Mouse (Mus musculus) liver, postnatal 0 days (tissue): ENCODE results near the gene Trim41. TPM values are rescaled to one million over a fixed set of nuclear protein-coding genes. Genes with fewer than 3 reads are reported as not detected.
A peak's percentile ranks its signal among the peaks of the same experiment; 100 is the strongest.
"Not testable (repeated sequence)": the region's sequence is repeated elsewhere in the genome, so short reads cannot be mapped to it uniquely, and the experiment has no call there.

Experiments used
- ATAC-seq: fragments of 200-750 bp; cut with Nextera tagmentation; 2 replicates; pipeline ENCODE4 v1.8.0; 2017; ENCODE audit warnings: mild to moderate bottlenecking, moderate library complexity
- DNase-seq: peaks from one replicate; pipeline ENCODE4 v3.0.0-alpha.2; 2016
- H3K27ac ChIP-seq: fragments of 300-500 bp; sonication (generic); 2 replicates; pipeline ENCODE4 v1.5.1; 2014; ENCODE audit warnings: antibody characterized with exemption, moderate library complexity, mild to moderate bottlenecking, low read depth
- H3K27me3 ChIP-seq: fragments of 300-500 bp; sonication (generic); 2 replicates; pipeline ENCODE4 v1.6.1; 2014; ENCODE audit warnings: low read length, control low read depth, mixed read lengths; ENCODE audit not compliant: insufficient read depth
- H3K36me3 ChIP-seq: fragments of 300-500 bp; sonication (generic); replicated peaks from 2 replicates; pipeline ENCODE4 v1.6.1; 2014; ENCODE audit warnings: mild to moderate bottlenecking, control low read depth, low read length, moderate library complexity, mixed read lengths; ENCODE audit not compliant: insufficient read depth
- H3K4me1 ChIP-seq: fragments of 300-500 bp; sonication (generic); 2 replicates; pipeline ENCODE4 v1.6.1; 2014; ENCODE audit warnings: antibody characterized with exemption, mild to moderate bottlenecking, control low read depth; ENCODE audit not compliant: insufficient read depth
- H3K4me2 ChIP-seq: fragments of 300-500 bp; sonication (generic); 2 replicates; pipeline ENCODE4 v1.6.1; 2014; ENCODE audit warnings: low read depth, mild to moderate bottlenecking, low read length, moderate library complexity, mixed read lengths
- H3K4me3 ChIP-seq: fragments of 300-500 bp; sonication (generic); 2 replicates; pipeline ENCODE4 v1.5.1; 2014; ENCODE audit warnings: low read depth, low read length
- H3K9ac ChIP-seq: fragments of 300-500 bp; sonication (generic); replicated peaks from 2 replicates; pipeline ENCODE4 v1.6.1; 2014; ENCODE audit warnings: mild to moderate bottlenecking, moderate library complexity
- H3K9me3 ChIP-seq: fragments of 300-500 bp; sonication (generic); 2 replicates; pipeline ENCODE4 v1.6.1; 2016; ENCODE audit warnings: mild to moderate bottlenecking, control low read depth, low read length, mixed read lengths
- CTCF ChIP-seq: sonication (generic); IDR thresholded peaks from 2 replicates; pipeline ENCODE4 v1.5.1; 2016; ENCODE audit warnings: antibody characterized with exemption, low read depth
- EP300 ChIP-seq: IDR thresholded peaks from 2 replicates; pipeline ENCODE4 v1.6.1; 2016; ENCODE audit warnings: antibody characterized with exemption, low read depth, mild to moderate bottlenecking
- WGBS: fragments of 180-500 bp; shearing (Covaris S2); extraction: QIAGEN DNeasy Blood & Tissue Kit; methylation state at CpG from one replicate; pipeline ENCODE4 v1.1.7; 2014; ENCODE audit not compliant: insufficient replicate concordance; 5-methylcytosine and 5-hydroxymethylcytosine counted together
- polyA plus RNA-seq: library from polyadenylated mRNA; unstranded; fragments of >200 nt; fragmentation: Nextera tagmentation; extraction: Ambion mirVana; gene quantifications from 2 replicates; pipeline ENCODE4 v1.2.1, GENCODE M21; 2015

The Trim41 gene
- polyA plus RNA-seq, 1 experiment from 2014 or later: 2.3 TPM

DNA sequence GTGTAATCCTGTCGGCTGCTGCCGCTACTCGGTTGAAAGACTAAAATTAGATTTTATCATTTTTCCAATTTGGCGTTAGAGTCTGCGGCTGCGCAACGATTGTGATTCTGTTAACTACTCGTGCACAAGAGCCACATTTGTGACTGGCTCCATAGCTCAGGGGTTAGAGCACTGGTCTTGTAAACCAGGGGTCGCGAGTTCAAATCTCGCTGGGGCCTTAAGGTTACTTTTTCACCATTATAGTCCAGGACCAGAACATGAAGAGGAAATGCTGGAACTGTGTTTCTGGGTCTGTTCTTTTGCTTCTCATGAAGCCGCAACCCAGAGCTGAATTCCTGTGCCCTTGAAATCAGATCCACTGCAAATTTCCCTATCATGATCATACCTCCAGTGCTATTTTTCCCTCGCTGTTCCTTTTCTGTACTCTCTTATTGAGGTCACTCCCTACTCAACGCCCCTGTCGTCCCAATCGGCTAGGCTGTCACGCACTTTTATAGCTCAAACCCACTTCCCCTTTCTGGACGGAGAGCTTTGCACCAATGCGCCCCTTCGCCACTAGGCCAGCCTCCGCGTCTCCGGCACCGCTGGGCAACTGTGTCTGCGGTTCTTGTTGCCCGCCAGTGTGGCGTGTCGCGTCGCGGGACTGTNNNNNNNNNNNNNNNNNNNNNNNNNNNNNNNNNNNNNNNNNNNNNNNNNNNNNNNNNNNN lies 36.5 kb upstream of the Trim41 start:
- TF ChIP-seq EP300 (0 out of 2 replicates have a peak, but pooled peaks have one; percentile 43), CTCF (peak; percentile 44)
- 1% methylated on average over 31 of the region's 31 CpGs for WGBS
- Histone ChIP-seq H3K9ac (peak overlapping the region; percentile 48), H3K9me3 (no peaks in the 10 kb centered on the region), H3K4me2 (peak overlapping the region; percentile 87), H3K4me1 (peaks cover 32% of the 10 kb centered on the region), H3K27ac (peak overlapping the region; percentile 34; the same call in 1 of the 2 replicates), H3K27me3 (no peaks in the 10 kb centered on the region), H3K36me3 (no peaks in the 10 kb centered on the region), H3K4me3 (peak overlapping the region; percentile 59)
- DNase-seq: peak; percentile 84
- peak; percentile 46 for ATAC-seq

DNA sequence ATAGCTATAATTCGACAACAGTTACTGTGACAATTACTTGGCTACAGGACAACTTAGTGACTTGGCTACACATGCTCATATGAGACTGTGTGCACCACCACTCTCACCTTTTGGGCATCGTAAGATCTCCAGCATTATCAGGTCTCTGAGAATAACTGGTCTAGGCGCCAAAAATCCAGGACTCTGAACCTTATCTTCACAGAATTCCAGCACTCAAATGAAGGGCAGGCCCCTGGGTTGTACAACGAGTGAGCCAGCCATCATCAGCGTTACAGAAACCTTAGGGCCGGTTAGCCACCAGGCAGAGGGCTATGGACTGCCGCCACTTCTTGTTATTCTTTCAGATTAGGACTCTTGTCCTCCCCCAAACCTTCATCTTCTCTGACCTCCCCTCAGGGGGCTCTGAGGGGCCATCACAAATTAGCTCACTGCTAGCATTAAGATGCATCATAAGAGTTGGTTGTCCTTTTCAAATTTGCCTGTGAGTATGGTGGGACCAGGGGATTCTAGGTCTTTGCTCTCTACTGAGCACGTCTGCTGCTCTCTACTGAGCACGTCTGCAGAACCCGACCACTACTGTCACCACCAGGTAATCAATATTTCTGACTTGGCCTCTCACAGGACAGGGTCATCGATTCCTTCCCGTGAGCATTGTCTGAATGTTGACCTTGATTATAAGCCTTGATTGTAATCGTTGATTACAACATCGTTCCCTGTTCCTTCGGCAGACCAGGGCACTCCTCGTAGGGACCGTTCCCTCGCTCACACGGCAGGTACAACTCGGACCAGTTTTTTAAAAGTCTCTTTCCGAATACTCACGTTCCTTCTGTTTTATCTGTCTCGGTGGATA lies 35.7 kb upstream of the Trim41 start:
- ATAC-seq: peak; percentile 4; the same call in 1 of the 2 replicates

DNA sequence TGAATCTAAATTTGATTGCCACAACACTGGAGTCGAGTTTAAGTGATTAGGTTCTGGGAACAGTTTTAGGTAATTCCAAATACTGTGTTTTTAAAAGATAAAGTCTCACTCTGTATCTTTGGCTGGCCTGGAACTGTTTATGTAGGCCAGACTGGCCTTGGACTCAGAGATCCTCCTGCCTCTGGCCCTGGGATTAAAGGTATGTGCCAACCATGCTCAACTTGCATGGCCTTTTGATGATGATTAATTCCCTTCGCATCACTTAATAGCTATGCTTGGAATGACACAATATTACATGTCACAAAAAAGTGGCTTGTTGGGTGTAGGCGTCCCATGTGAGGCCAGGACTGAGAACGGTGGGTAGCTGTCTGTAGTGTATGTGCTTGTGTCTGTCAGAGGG lies 35.0 kb upstream of the Trim41 start:
- Histone ChIP-seq H3K4me2 (no peak overlapping the region; the same call in 1 of the 2 replicates), H3K27me3 (no peaks in the 10 kb centered on the region), H3K4me1 (peaks cover 22% of the 10 kb centered on the region), H3K9me3 (no peaks in the 10 kb centered on the region), H3K36me3 (no peaks in the 10 kb centered on the region), H3K27ac (no peak overlapping the region), H3K4me3 (no peak overlapping the region), H3K9ac (no peak overlapping the region)
- WGBS: 72% methylated on average over 4 of the region's 4 CpGs
- TF ChIP-seq CTCF (no peak), EP300 (no peak)
- DNase-seq (no peak), ATAC-seq (no peak)

More for the DNA sequence above, 35.7 kb upstream of the Trim41 start:
- no peak for DNase-seq
- H3K27me3 ChIP-seq: no peaks in the 10 kb centered on the region
- H3K4me1 ChIP-seq: peaks cover 27% of the 10 kb centered on the region
- TF ChIP-seq CTCF (no peak), EP300 (no peak)
- peak overlapping the region; percentile 59 for H3K4me3 ChIP-seq
- H3K36me3 ChIP-seq: no peaks in the 10 kb centered on the region
- 11% methylated on average over 23 of the region's 23 CpGs for WGBS
- H3K9me3 ChIP-seq: no peaks in the 10 kb centered on the region
- peak overlapping the region; percentile 48 for H3K9ac ChIP-seq
- H3K4me2 ChIP-seq: peak overlapping the region; percentile 87
- no peak overlapping the region for H3K27ac ChIP-seq

DNA sequence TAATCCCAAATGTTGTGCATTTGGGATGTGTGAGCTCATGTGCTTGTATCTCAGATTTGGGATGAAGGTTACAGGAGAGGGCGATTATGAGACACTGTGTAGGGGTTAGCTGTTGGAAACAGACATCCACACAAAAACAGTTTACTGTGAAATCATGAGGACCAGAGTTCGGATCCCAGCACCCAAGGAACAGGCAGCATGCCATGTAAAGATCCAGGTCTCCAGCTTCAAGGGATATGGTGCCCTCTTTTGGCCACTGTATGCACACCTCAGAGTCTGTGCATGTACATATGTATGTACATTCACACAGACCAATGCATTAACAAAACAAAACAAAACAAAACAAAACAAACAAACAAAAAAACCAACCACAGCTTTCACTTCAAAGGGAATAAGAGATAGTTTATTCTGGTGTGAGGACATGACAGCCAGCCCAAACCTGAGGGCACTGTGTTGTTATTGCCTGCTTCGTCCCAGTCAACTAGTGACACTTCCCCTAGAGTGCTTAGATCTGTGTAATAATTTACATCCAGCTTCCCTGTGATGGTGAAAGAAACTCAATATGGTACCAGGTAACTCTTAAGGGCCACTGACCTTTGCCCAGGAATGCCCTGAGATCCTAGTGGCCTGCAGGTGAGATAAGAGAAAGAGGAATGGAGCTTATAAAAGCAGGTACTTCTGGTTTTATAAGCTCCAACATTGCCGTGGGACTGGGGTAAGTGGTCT lies 34.3 kb upstream of the Trim41 start:
- no peak overlapping the region for H3K4me3 ChIP-seq
- H3K9me3 ChIP-seq: no peaks in the 10 kb centered on the region
- ATAC-seq (no peak), DNase-seq (no peak)
- TF ChIP-seq EP300 (no peak), CTCF (peak; percentile 55)
- H3K9ac ChIP-seq: no peak overlapping the region
- no peaks in the 10 kb centered on the region for H3K36me3 ChIP-seq
- H3K4me2 ChIP-seq: no peak overlapping the region
- WGBS: 76% methylated on average over 4 of the region's 4 CpGs
- H3K27ac ChIP-seq: no peak overlapping the region
- peaks cover 21% of the 10 kb centered on the region for H3K4me1 ChIP-seq
- no peaks in the 10 kb centered on the region for H3K27me3 ChIP-seq

DNA sequence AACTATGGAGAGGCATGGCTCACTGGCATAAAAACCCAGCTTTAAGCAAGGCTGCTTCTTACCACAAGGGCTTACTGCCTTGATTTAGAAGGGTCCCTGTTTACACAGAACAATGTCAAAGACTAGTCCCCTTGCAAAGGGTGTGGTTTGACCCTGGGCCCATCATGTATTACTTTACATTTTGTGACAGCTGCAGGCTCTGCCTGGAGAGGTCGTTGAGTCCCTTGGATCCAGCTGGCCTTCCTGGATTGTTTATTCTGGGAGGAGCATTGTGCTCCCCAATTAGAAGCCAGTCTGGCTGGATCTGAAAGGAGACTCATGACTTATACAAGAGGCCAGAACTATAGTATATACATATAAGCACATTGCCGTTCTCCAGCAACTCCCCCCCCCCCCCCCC lies 33.1 kb upstream of the Trim41 start:
- no peak for ATAC-seq
- no peaks in the 10 kb centered on the region for H3K9me3 ChIP-seq
- H3K4me2 ChIP-seq: no peak overlapping the region
- no peak overlapping the region for H3K9ac ChIP-seq
- DNase-seq: no peak
- no peak overlapping the region for H3K27ac ChIP-seq
- H3K36me3 ChIP-seq: no peaks in the 10 kb centered on the region
- no peak for TF ChIP-seq CTCF
- TF ChIP-seq EP300: no peak
- WGBS: 52% methylated on average over 2 of the region's 2 CpGs
- peaks cover 21% of the 10 kb centered on the region for H3K4me1 ChIP-seq
- H3K4me3 ChIP-seq: no peak overlapping the region
- no peaks in the 10 kb centered on the region for H3K27me3 ChIP-seq

DNA sequence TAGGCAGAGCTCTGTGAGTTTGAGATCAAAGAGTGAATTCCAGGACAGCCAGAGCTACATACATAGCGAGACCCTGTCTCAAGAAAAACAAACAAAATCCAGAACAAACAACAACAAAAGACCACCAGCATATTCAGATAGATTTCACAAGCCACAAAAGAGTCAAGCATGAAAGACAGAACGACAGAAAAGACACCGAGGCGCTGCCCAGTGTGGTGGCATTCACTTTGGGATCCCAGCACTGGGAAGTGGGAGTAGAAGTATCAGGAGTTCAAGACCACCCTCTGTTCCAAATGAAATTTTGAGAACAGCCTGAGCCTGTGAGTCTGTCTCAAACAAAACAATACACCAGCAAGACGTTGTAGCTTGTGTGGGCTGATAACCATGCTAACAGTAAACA lies 29.7 kb upstream of the Trim41 start:
- TF ChIP-seq EP300: no peak
- TF ChIP-seq CTCF: no peak
- ATAC-seq (no peak), DNase-seq (no peak)
- no peaks in the 10 kb centered on the region for H3K9me3 ChIP-seq
- H3K27me3 ChIP-seq: no peaks in the 10 kb centered on the region
- no peaks in the 10 kb centered on the region for H3K36me3 ChIP-seq
- H3K9ac ChIP-seq: no peak overlapping the region
- H3K4me3 ChIP-seq: no peak overlapping the region
- H3K4me1 ChIP-seq: no peaks in the 10 kb centered on the region
- no peak overlapping the region for H3K27ac ChIP-seq
- WGBS: 63% methylated on average over 5 of the region's 5 CpGs
- H3K4me2 ChIP-seq: no peak overlapping the region

DNA sequence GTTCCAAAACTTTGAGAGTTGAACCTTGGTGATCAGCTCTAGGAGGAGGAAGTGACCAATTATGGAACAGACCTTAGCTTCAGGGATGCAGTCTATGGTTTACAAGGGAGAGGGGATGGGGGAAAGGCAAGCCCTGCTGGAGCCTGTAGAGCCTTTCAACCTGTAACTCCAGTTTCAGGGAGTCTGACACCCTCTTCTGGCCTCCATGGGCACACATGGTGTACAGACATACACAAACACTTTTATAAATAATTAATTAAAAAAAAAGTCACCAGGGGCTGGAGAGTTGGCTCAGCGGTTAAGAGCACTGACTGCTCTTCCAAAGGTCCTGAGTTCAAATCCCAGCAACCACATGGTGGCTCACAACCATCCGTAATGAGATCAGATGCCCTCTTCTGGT lies 29.2 kb upstream of the Trim41 start:
- H3K9ac ChIP-seq, H3K4me2 ChIP-seq, H3K4me3 ChIP-seq, H3K36me3 ChIP-seq, H3K4me1 ChIP-seq, H3K9me3 ChIP-seq, H3K27ac ChIP-seq, DNase-seq, ATAC-seq, H3K27me3 ChIP-seq: not testable (repeated sequence)
- 72% methylated on average over 2 of the region's 2 CpGs for WGBS
